22 mouse cellular contexts compared by ENCODE assay signal in the genomic region with DNA sequence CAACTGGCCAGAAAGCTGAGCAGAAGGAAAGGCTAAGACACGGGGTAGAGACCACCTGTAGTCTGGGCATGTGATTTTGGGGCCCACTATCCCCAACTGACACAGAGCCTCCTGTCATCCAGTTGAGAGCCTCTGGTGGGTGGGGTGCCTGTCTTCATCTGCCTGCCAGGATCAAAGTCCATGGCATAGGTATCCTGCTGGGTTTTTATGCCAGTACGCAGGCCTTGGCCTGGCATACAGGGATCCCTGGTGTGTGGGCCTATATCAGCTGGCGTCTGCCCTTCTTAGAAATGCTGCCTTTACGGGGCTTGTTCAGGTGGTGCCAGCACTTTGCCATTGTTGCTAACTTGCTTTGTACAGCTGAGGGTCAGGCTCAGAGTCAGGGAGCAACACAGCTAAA.
"Had no signal": no experiment of that assay in that cellular context is flagged by ENCODE, and none has a peak within 500 bp of the region (broad histone marks: within the 10 kb centered on the region; RNA-seq: fewer than 3 reads in every experiment).

No protein-coding gene starts in this region.

- H3K27me3 ChIP-seq: hindbrain, embryonic 13.5 days; hindbrain, embryonic 15.5 days; kidney, embryonic 15.5 days; limb, embryonic 13.5 days; limb, embryonic 15.5 days; liver, embryonic 12.5 days had no signal

- H3K4me3 ChIP-seq: heart, embryonic 13.5 days; heart, embryonic 15.5 days; hindbrain, embryonic 13.5 days; hindbrain, embryonic 15.5 days; kidney, embryonic 15.5 days; limb, embryonic 13.5 days; limb, embryonic 15.5 days; liver, embryonic 12.5 days had no signal

- H3K4me1 ChIP-seq: limb, embryonic 13.5 days had no signal

- H3K27ac ChIP-seq: heart, embryonic 13.5 days; heart, embryonic 15.5 days; hindbrain, embryonic 13.5 days; kidney, embryonic 15.5 days; kidney, postnatal 0 days; limb, embryonic 13.5 days; limb, embryonic 15.5 days; liver, embryonic 12.5 days; liver, embryonic 14.5 days had no signal

- DNase-seq: gastrocnemius, postnatal 14 days; gastrocnemius, postnatal 36 days; heart, adult 18-20 months; heart, postnatal 14 days; heart, postnatal 36 days; kidney, adult 11 months; kidney, adult 2 months; kidney, adult 9 months; kidney, postnatal 14 days; kidney, postnatal 36 days; layer of hippocampus, postnatal 36 days; left cerebral cortex, postnatal 4 days had no signal
